Mouse (Mus musculus) midbrain, embryonic 13.5 days (tissue): ENCODE data around the gene P2ry12. TPM values are rescaled to one million over a fixed set of nuclear protein-coding genes. Genes with fewer than 3 reads are reported as not detected.

Experiments used
- ATAC-seq: fragments of 200-750 bp; cut with Nextera tagmentation; 2 replicates; pipeline ENCODE4 v1.8.0; 2017; ENCODE audit warnings: mild to moderate bottlenecking, moderate TSS enrichment, moderate library complexity
- H3K27ac ChIP-seq: fragments of 300-500 bp; sonication (generic); 2 replicates; pipeline ENCODE4 v1.5.1; 2015; ENCODE audit warnings: inconsistent platforms, mild to moderate bottlenecking, moderate library complexity
- H3K27me3 ChIP-seq: fragments of 300-500 bp; sonication (generic); 2 replicates; pipeline ENCODE4 v1.6.1; 2015; ENCODE audit warnings: mild to moderate bottlenecking, inconsistent platforms
- H3K36me3 ChIP-seq: fragments of 300-500 bp; sonication (generic); 2 replicates; pipeline ENCODE4 v1.6.1; 2015; ENCODE audit warnings: mild to moderate bottlenecking, inconsistent platforms
- H3K4me1 ChIP-seq: fragments of 300-500 bp; sonication (generic); replicated peaks from 2 replicates; pipeline ENCODE4 v1.6.1; 2015; ENCODE audit warnings: inconsistent platforms
- H3K4me2 ChIP-seq: fragments of 300-500 bp; sonication (generic); replicated peaks from 2 replicates; pipeline ENCODE4 v1.6.1; 2015; ENCODE audit warnings: moderate library complexity, mild to moderate bottlenecking, inconsistent platforms
- H3K4me3 ChIP-seq: fragments of 300-500 bp; sonication (generic); replicated peaks from 2 replicates; pipeline ENCODE4 v1.5.1; 2015; ENCODE audit warnings: mild to moderate bottlenecking, inconsistent platforms
- H3K9ac ChIP-seq: fragments of 300-500 bp; sonication (generic); replicated peaks from 2 replicates; pipeline ENCODE4 v1.6.1; 2015; ENCODE audit warnings: mild to moderate bottlenecking, inconsistent platforms
- H3K9me3 ChIP-seq: fragments of 300-500 bp; sonication (generic); 2 replicates; pipeline ENCODE4 v1.6.1; 2016; ENCODE audit warnings: mild to moderate bottlenecking, inconsistent platforms
- WGBS: fragments of 180-500 bp; shearing (Covaris S2); methylation state at CpG from one replicate; pipeline ENCODE4 v1.1.7; 2015; 5-methylcytosine and 5-hydroxymethylcytosine counted together
- polyA plus RNA-seq: library from polyadenylated mRNA; unstranded; fragments of >200 nt; fragmentation: Nextera tagmentation; extraction: Ambion mirVana; gene quantifications from 2 replicates; pipeline ENCODE4 v1.2.1, GENCODE M21; 2015

Gene P2ry12
- polyA plus RNA-seq, 1 experiment from 2014 or later = 6.4 TPM

DNA sequence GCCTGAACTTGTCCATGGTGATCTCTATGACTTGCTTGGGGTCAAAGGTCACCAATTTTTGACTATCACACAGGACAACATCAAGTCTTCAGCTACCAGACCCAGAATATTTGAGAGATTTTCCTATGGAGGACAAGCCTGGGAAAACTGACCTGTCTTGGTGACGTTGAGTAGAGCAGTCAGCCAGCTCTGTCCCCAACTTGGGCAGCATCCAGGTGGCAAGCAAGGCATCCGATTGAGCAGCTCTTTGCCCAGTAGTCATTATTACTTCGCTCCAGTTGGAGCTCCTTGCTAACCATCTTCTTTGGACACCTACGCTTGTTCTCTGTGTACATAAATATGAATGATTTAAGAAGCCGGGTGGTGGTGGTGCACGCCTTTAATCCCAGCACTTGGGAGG, 8.1 kb upstream of the P2ry12 start:
- no peak overlapping the region for H3K4me3 ChIP-seq
- 95% methylated on average over 6 of the region's 6 CpGs for WGBS
- H3K4me1 ChIP-seq = no peaks in the 10 kb centered on the region
- no peaks in the 10 kb centered on the region for H3K9me3 ChIP-seq
- H3K9ac ChIP-seq = no peak overlapping the region
- no peak for ATAC-seq
- no peaks in the 10 kb centered on the region for H3K27me3 ChIP-seq
- no peak overlapping the region for H3K4me2 ChIP-seq
- no peak overlapping the region for H3K27ac ChIP-seq
- H3K36me3 ChIP-seq = peaks cover 7% of the 10 kb centered on the region; the same call in 1 of the 2 replicates

DNA sequence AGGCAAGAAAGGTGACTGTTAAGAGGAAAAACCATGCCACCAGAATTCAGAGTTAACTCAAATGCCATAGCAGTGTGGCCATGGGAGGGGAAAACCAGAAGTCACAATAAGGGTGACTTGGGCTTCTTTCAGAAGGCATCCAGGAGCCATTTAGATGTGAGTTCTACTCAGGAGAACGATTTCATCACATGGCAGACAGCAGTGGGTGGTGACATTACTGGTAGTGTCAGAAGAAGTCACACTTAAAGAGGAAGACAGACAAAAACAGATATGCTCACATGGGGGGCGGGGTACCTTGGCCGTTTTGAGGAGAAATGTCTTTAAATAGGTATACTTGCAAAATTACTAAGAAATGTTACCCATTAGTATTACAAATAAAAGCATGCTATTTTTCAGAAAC, 1.3 kb upstream of the P2ry12 start:
- H3K4me3 ChIP-seq = no peak overlapping the region
- no peaks in the 10 kb centered on the region for H3K9me3 ChIP-seq
- no peak overlapping the region for H3K4me2 ChIP-seq
- H3K36me3 ChIP-seq = no peaks in the 10 kb centered on the region
- H3K4me1 ChIP-seq = peaks cover 14% of the 10 kb centered on the region
- ATAC-seq = no peak
- H3K27me3 ChIP-seq = no peaks in the 10 kb centered on the region
- no peak overlapping the region for H3K27ac ChIP-seq
- 82% methylated on average over 3 of the region's 3 CpGs for WGBS
- no peak overlapping the region for H3K9ac ChIP-seq

DNA sequence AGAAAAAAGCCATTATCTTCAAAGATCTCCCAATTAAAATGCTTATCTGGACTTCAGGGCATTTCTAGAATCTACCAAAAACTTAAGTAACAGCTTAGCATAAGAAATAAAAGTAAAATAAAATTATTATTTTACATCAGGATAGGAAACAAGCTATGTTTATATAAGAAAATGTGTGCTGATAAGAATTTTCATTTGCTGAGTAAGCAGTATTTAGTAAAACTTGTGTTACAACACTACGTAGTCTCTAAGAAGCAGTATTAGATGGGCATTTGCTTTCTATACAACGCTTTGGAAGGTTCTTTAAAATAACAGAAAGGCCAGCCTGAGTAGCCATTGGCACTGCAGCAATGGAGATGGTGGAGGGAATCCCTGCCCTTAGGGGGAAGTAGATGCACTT, 746 bp upstream of the P2ry12 start:
- Histone ChIP-seq H3K4me1 (peaks cover 14% of the 10 kb centered on the region), H3K4me2 (no peak overlapping the region), H3K4me3 (no peak overlapping the region), H3K27me3 (no peaks in the 10 kb centered on the region), H3K9me3 (no peaks in the 10 kb centered on the region), H3K27ac (no peak overlapping the region), H3K36me3 (no peaks in the 10 kb centered on the region), H3K9ac (no peak overlapping the region)
- 93% methylated on average over 2 of the region's 2 CpGs for WGBS
- ATAC-seq = no peak

DNA sequence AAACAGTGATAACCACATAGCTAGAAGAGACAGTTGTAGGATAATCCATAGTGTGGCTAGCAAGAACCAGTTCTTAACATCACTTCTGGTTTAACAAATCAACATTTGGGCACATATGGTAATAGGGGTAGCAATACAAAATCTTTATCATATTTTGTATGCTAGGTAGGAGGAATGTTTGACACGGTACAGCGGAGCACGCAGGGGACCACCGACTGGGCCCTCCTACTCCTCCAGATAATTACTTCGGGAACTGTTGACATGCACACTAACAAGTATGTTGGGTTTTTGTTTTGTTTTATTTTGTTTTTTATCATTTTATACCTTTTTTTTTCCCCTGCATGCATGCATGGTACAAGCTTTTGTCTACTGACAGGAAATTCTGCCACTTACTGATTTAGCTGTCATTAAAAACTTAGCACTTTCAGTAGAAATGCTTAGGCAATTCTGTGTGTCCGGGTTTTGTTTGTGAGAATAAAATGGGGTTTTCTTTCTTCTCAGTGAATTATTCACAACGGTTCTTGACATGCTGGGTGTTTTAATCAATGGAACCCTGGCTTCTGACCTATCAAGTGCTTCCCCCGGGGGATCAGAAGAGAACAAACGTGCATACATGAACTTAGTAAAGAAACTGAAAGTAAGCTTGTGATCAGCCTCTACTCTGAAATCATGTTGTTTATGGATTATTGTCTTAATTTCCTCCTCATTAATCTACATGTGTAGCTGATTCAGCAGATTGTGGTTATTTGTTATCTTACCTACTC, 780 bp downstream of the P2ry12 start:
- Histone ChIP-seq H3K9ac (no peak overlapping the region), H3K27ac (no peak overlapping the region), H3K4me3 (no peak overlapping the region), H3K36me3 (0 out of 2 replicates have a peak, but pooled peaks cover 5% of the 10 kb centered on the region), H3K4me2 (no peak overlapping the region), H3K4me1 (peaks cover 14% of the 10 kb centered on the region), H3K27me3 (no peaks in the 10 kb centered on the region), H3K9me3 (no peaks in the 10 kb centered on the region)
- ATAC-seq = peak; percentile 15; the same call in 1 of the 2 replicates
- 32% methylated on average over 9 of the region's 9 CpGs for WGBS

DNA sequence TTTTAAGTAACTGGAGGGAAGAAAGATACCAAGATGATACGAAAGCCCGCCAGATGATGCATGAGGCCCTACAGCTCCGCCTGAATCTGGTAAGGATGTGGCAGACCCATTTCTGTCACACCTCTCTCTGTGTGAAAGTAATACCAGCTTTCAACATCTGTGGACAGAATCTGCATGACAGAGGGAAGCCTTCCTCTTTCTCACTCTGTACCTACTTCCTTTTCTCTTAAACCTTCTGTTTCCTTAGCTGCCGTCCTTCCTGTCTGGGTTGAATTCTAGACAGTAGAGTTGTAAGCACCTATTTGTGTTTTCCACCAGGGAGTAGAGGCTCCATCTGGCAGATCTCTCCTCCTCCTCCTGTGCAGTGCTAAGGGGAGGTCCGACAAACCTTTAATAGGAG, 1.9 kb downstream of the P2ry12 start:
- no peaks in the 10 kb centered on the region for H3K27me3 ChIP-seq
- ATAC-seq = no peak
- no peak overlapping the region for H3K4me3 ChIP-seq
- no peak overlapping the region for H3K4me2 ChIP-seq
- 0 out of 2 replicates have a peak, but pooled peaks cover 5% of the 10 kb centered on the region for H3K36me3 ChIP-seq
- no peak overlapping the region for H3K9ac ChIP-seq
- WGBS = 78% methylated on average over 5 of the region's 5 CpGs
- H3K4me1 ChIP-seq = peaks cover 14% of the 10 kb centered on the region
- H3K9me3 ChIP-seq = no peaks in the 10 kb centered on the region
- H3K27ac ChIP-seq = no peak overlapping the region

DNA sequence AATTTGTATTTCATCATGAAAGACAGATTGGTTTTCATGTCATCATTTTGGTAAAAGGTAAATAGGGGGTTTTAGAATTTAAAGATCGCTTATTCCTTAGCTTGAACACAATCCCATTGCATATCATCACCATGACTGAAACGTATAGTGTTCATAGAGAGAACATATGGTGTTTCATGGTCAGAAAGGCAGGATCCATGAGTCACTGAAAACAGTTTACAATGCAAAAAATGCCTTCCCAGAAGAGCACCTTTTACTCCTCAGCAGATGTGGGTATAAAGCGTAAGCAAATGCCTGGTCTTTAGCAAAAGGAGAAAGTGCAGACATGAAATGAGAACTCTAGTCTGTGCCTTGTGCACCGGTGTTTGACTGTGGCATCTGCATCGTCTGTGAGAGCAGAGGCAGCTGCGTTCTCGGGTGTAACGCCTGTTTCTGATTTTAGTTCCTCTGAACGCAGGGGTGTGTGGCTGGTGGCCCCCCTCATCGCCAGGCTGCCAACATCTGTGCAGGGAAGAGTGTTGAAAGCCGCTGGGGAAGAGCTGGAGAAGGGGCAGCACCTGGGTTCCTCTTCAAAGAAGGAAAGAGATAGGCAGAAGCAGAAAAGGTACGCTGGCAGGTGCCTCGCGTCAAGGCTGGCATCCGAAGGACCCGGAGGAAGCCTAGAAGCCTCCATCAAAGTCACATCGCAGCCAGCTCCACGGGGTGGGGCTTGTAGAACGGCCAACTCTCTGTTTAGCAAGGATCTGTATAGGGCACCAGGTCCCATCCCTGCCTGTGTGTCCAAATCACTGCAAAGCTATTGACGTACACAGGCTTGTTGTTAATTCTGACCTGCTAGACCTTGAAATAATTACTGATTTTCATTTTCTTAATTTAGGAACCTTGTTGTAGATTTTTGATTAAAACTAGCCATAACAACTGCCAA, 4.7 kb downstream of the P2ry12 start:
- no peak for ATAC-seq
- Histone ChIP-seq H3K4me3 (no peak overlapping the region), H3K27ac (no peak overlapping the region), H3K36me3 (0 out of 2 replicates have a peak, but pooled peaks cover 5% of the 10 kb centered on the region), H3K9ac (no peak overlapping the region), H3K4me2 (no peak overlapping the region), H3K27me3 (no peaks in the 10 kb centered on the region), H3K4me1 (peaks cover 13% of the 10 kb centered on the region), H3K9me3 (no peaks in the 10 kb centered on the region)
- 91% methylated on average over 20 of the region's 20 CpGs for WGBS

DNA sequence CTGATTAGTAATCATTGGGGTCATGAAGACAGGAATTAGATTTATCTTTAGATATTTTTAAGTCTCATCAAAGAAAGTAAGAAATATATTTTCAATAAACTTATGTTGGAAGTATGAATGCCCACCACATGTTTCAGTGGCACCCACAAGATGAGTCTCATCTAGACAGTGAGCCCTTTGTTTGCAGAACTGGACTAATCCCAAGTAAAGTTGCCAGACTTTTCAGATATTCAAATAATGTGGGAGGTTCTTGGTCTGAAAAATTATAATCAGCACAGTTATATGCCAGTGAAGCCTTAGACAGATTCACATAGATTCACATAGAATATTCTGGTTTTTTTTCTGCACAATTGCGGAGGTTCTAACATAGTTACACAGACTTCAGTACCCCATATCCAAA, 12.2 kb downstream of the P2ry12 start:
- H3K4me3 ChIP-seq = no peak overlapping the region
- H3K27me3 ChIP-seq = no peaks in the 10 kb centered on the region
- no peaks in the 10 kb centered on the region for H3K36me3 ChIP-seq
- ATAC-seq = no peak
- WGBS = 96% methylated on average over 1 of the region's 1 CpGs
- H3K4me2 ChIP-seq = no peak overlapping the region
- no peak overlapping the region for H3K27ac ChIP-seq
- H3K9me3 ChIP-seq = no peaks in the 10 kb centered on the region
- H3K9ac ChIP-seq = no peak overlapping the region
- H3K4me1 ChIP-seq = no peaks in the 10 kb centered on the region; the same call in 1 of the 2 replicates

DNA sequence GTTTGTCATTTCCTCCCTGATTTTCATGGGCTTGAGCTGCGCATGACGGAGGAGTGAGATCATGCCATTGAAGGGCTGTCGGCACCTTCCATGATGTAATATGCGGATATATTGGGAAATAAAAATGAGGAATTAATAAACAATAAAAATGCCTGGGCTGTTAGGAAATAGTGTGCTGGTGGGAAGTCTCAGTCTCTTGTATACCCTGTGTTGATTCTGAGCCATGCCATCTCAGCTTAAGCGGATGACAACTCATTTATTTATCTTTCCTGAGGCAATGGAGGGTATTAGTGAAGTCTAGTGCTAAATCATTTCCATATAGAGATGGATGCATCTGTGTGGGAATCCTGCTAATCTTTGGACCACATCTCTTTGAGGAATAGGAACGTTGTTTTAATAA, 14.6 kb downstream of the P2ry12 start:
- H3K27me3 ChIP-seq = no peaks in the 10 kb centered on the region
- WGBS = 93% methylated on average over 6 of the region's 6 CpGs
- no peak overlapping the region for H3K4me3 ChIP-seq
- H3K36me3 ChIP-seq = no peaks in the 10 kb centered on the region
- H3K27ac ChIP-seq = no peak overlapping the region
- no peak overlapping the region for H3K9ac ChIP-seq
- ATAC-seq = no peak
- H3K9me3 ChIP-seq = no peaks in the 10 kb centered on the region
- no peaks in the 10 kb centered on the region; the same call in 1 of the 2 replicates for H3K4me1 ChIP-seq
- no peak overlapping the region for H3K4me2 ChIP-seq

DNA sequence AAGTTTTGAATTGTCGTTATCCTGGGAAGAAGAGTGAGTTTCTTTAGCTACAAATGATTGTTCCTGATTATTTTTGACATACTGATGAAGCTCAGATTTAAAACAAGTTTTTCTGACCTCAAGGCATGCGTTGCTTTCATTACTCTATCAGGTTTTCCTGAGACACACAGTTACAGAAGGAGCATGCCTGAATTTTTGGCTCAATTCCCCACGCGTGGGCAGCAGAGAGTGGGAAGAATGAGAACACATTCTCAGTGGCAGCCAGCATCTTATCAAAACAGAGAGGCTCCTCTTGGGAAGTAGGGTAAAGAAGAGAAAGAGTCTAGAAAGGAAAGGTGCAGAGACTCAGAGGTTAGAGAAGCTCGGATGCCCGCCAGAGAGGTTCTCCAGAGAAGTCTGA, 19.3 kb downstream of the P2ry12 start:
- 89% methylated on average over 6 of the region's 6 CpGs for WGBS
- Histone ChIP-seq H3K4me2 (no peak overlapping the region), H3K27ac (no peak overlapping the region), H3K36me3 (no peaks in the 10 kb centered on the region), H3K9ac (no peak overlapping the region), H3K4me3 (no peak overlapping the region), H3K9me3 (no peaks in the 10 kb centered on the region), H3K4me1 (no peaks in the 10 kb centered on the region), H3K27me3 (no peaks in the 10 kb centered on the region)
- no peak for ATAC-seq

DNA sequence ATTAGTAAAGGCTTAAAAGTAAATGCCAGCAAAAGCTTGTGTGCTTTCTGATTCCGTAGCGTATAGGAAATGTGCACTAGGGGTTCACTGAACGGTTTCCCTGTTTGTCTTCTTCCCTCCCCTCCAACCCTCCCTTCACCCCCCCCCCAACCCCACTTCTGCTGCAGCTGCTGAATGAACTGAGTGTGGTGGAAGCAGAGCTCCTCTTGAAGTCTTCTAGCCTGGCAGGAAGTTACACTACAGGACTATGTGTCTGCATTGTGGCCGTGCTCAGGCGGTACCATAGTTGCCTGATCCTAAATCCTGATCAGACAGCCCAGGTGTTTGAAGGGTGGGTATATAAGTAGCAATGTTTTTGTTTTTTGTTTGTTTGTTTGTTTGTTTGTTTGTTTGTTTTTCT, 27.8 kb downstream of the P2ry12 start:
- Histone ChIP-seq H3K27me3 (no peaks in the 10 kb centered on the region), H3K9ac (no peak overlapping the region), H3K9me3 (no peaks in the 10 kb centered on the region), H3K4me1 (no peaks in the 10 kb centered on the region), H3K36me3 (no peaks in the 10 kb centered on the region), H3K27ac (no peak overlapping the region), H3K4me2 (no peak overlapping the region), H3K4me3 (no peak overlapping the region)
- ATAC-seq = no peak
- WGBS = 81% methylated on average over 5 of the region's 5 CpGs

DNA sequence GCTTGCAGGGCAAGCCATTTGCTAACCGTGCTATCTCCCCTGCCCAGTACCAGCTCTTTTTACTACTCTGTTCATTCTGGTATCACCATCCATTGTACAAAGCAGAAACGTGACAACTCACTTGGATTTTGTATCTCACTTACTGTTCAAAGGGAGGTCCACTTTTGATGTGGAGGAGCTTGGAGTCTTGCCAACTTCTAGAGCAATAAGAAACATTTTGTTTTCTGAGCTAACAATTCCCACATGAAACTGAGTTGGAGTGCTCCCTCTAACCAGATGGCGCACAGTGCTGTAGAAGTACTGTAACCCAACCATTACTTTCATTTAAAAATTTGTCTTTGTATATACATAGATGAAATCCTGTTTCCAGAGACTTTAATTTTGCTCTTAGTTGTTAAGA, 31.8 kb downstream of the P2ry12 start:
- Histone ChIP-seq H3K9ac (no peak overlapping the region), H3K4me1 (no peaks in the 10 kb centered on the region), H3K27me3 (no peaks in the 10 kb centered on the region), H3K4me3 (no peak overlapping the region), H3K4me2 (no peak overlapping the region), H3K9me3 (no peaks in the 10 kb centered on the region), H3K27ac (no peak overlapping the region), H3K36me3 (no peaks in the 10 kb centered on the region)
- no peak for ATAC-seq
- whole genome bisulfite sequencing = 78% methylated on average over 3 of the region's 3 CpGs
